ENCODE assay signal across 28 mouse cellular contexts in genomic region chr12:39927014-39927413, GRCm38 (mm10).
DNase-seq lines count a peak whose midpoint lies in the region; TF ChIP-seq lines count a peak whose summit lies in the region.
"Had no signal": no experiment of that assay in that cellular context is flagged by ENCODE, and none has a peak within 500 bp of the region (broad histone marks: within the 10 kb centered on the region; RNA-seq: fewer than 3 reads in every experiment).

No protein-coding gene starts in this region.

- no peak overlapping the region for H3K9ac ChIP-seq in liver, adult 2 months (ENCODE audit: low read depth, low read length)
- H3K9ac ChIP-seq: embryonic facial prominence, embryonic 15.5 days; forebrain, embryonic 13.5 days; hindbrain, embryonic 14.5 days; kidney, embryonic 15.5 days; limb, embryonic 12.5 days; liver, embryonic 12.5 days; liver, postnatal 0 days; midbrain, embryonic 12.5 days; neural tube, embryonic 12.5 days had no signal

- DNase-seq in gastrocnemius, adult 18-20 months (ENCODE audit: low spot score), result peak; percentile 62
- no peak for DNase-seq in gastrocnemius, postnatal 14 days
- DNase-seq in liver, adult 2 months (ENCODE audit: extremely low read depth, low read depth, low spot score), result peak; percentile 19
- DNase-seq in liver, result no peak
- peak; percentile 28 to 41 for DNase-seq in adrenal gland, postnatal 36 days
- DNase-seq in yolk sac, embryonic 10.5 days (ENCODE audit: low spot score), result peak; percentile 42
- no peak for DNase-seq in urinary bladder, adult 2 months (ENCODE audit: low spot score)
- DNase-seq in cerebellum, postnatal 10 days, result no peak
- DNase-seq: cerebellum, adult 11-12 months; cerebellum, postnatal 14 days; heart, postnatal 4 days; kidney, adult 18-20 months; liver, postnatal 0 days; lung, postnatal 36 days; right cerebral cortex, adult 18-20 months had no signal

- H3K36me3 ChIP-seq in liver, adult 2 months (ENCODE audit: control insufficient read depth, insufficient read depth, low read length), result no peaks in the 10 kb centered on the region
- H3K36me3 ChIP-seq: embryonic facial prominence, embryonic 10.5 days; embryonic facial prominence, embryonic 15.5 days; kidney, embryonic 15.5 days; limb, embryonic 12.5 days; liver, embryonic 12.5 days; midbrain, embryonic 12.5 days; neural tube, embryonic 12.5 days had no signal

- 73% methylated on average over 8 of the region's 8 CpGs for WGBS in liver, adult 2 months

- H3K27me3 ChIP-seq in liver, adult 2 months (ENCODE audit: control insufficient read depth, insufficient read depth, low read length), result no peaks in the 10 kb centered on the region
- H3K27me3 ChIP-seq: embryonic facial prominence, embryonic 15.5 days; forebrain, embryonic 13.5 days; kidney, embryonic 15.5 days; limb, embryonic 12.5 days; liver, embryonic 12.5 days; megakaryocyte, embryonic 14.5 days; midbrain, embryonic 12.5 days; neural tube, embryonic 12.5 days had no signal

- H3K27ac ChIP-seq in liver, adult 2 months (replicated peaks; ENCODE audit: insufficient read depth, low read depth, low read length), result no peak overlapping the region
- H3K27ac ChIP-seq: embryonic facial prominence, embryonic 10.5 days; embryonic facial prominence, embryonic 15.5 days; forebrain, embryonic 13.5 days; hindbrain, embryonic 14.5 days; kidney, embryonic 15.5 days; layer of hippocampus, adult 2 months; left cerebral cortex, adult 2 months; limb, embryonic 12.5 days; liver, embryonic 12.5 days; midbrain, embryonic 12.5 days; neural tube, embryonic 12.5 days had no signal

- intact Hi-C loops in gastrocnemius, postnatal 14 days (cut with DNase I; ENCODE audit: low total_unique reads), result no loop called here

- H3K4me1 ChIP-seq in liver, adult 2 months (ENCODE audit: control insufficient read depth, insufficient read depth, low read length), result peaks cover 2% of the 10 kb centered on the region; the same call in 1 of the 2 replicates
- H3K4me1 ChIP-seq: embryonic facial prominence, embryonic 10.5 days; embryonic facial prominence, embryonic 15.5 days; kidney, embryonic 15.5 days; limb, embryonic 12.5 days; liver, embryonic 12.5 days; megakaryocyte, embryonic 14.5 days; midbrain, embryonic 12.5 days; neural tube, embryonic 12.5 days had no signal

- TF ChIP-seq POLR2A in liver, adult 2 months (IDR thresholded peaks at IDR 0.05; ENCODE audit: extremely low read depth, insufficient read depth, low read length), result no peak

- no peak for TF ChIP-seq CTCF in liver, adult 2 months (IDR thresholded peaks at IDR 0.05; ENCODE audit: low read depth, low read length)

- no peak overlapping the region for H3K4me3 ChIP-seq in liver, adult 2 months (ENCODE audit: insufficient read depth, low read depth, low read length)
- H3K4me3 ChIP-seq: embryonic facial prominence, embryonic 10.5 days; embryonic facial prominence, embryonic 15.5 days; forebrain, embryonic 13.5 days; kidney, embryonic 15.5 days; layer of hippocampus, adult 2 months; left cerebral cortex, adult 2 months; limb, embryonic 12.5 days; liver, embryonic 12.5 days; megakaryocyte, embryonic 14.5 days; midbrain, embryonic 12.5 days; myocyte; neural tube, embryonic 12.5 days had no signal

- H3K79me2 ChIP-seq in liver, adult 2 months (ENCODE audit: control insufficient read depth, insufficient read depth, low read length), result no peaks in the 10 kb centered on the region

Comparison
In these comparisons a context has a peak if more than half of its experiments do, and no peak if none do; other contexts are left out.
1. DNase-seq: peak in gastrocnemius, adult 18-20 months (single experiment), liver, adult 2 months (single experiment), adrenal gland, postnatal 36 days (2 of 2) and yolk sac, embryonic 10.5 days (single experiment); none in gastrocnemius, postnatal 14 days (single experiment), liver (single experiment), urinary bladder, adult 2 months (single experiment) and cerebellum, postnatal 10 days (0 of 2).